Mouse (Mus musculus): ENCODE data around the gene Map10. TPM values are rescaled to one million over a fixed set of nuclear protein-coding genes. Genes with fewer than 3 reads are reported as not detected.
A peak's percentile ranks its signal among the peaks of the same experiment; 100 is the strongest.

Map10 gene
- polyA plus RNA-seq, 1 experiment from 2014 or later: 6.7 TPM

DNA sequence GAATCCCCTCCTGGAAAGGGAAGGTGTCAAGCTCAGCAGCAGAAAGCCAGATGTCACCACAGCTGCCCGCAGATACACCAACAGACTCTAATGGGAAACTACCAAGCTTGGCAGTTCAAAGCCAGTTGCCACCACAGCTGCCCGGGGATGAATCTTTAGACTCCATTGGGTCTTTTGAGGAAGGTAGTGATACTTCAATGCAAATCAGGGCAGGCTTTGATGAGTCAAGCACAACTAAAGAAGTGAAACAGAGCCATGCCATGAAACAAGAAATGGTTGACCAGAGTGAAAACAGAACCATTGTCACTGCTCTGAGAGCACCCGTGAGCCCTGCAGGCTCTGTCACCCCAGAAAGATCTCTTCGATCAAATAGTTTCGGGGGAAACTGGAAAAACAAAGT, 1.8 kb downstream of the Map10 start:
- WGBS: 94% methylated on average over 5 of the region's 5 CpGs
- Histone ChIP-seq H3K4me3 (no peak overlapping the region), H3K9me3 (peaks cover 28% of the 10 kb centered on the region), H3K4me2 (replicated peaks) (no peak overlapping the region), H3K27me3 (peaks cover 2% of the 10 kb centered on the region; the same call in 1 of the 2 replicates), H3K36me3 (peaks cover 20% of the 10 kb centered on the region), H3K27ac (no peak overlapping the region), H3K9ac (no peak overlapping the region), H3K4me1 (peaks cover 7% of the 10 kb centered on the region)
- ATAC-seq (ENCODE audit: low FRiP score, low read depth): no peak

DNA sequence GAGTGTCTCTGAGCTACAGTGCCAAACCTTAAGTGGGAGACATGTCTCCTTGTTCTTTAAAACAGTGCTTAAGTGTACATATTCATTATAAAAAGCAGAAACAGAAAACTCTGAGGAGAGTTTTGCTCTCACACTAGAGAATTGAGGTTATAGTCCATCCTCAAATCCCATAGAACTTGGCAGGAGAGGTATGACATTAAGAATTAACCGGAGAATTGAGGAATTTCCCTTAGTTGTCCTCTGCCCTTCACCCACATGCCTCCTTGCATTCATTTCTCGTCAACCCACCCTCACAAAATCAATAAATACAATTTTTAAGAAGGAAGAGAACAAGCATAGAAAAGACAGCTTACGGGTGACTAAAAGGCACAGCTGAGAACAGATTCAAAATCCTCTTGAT, 6.2 kb downstream of the Map10 start:
- Histone ChIP-seq H3K36me3 (peaks cover 15% of the 10 kb centered on the region), H3K9ac (no peak overlapping the region), H3K27ac (no peak overlapping the region), H3K4me1 (no peaks in the 10 kb centered on the region), H3K9me3 (peaks cover 21% of the 10 kb centered on the region), H3K4me3 (no peak overlapping the region), H3K4me2 (replicated peaks) (no peak overlapping the region), H3K27me3 (no peaks in the 10 kb centered on the region)
- ATAC-seq (ENCODE audit: low FRiP score, low read depth): no peak
- WGBS: 83% methylated on average over 3 of the region's 3 CpGs

DNA sequence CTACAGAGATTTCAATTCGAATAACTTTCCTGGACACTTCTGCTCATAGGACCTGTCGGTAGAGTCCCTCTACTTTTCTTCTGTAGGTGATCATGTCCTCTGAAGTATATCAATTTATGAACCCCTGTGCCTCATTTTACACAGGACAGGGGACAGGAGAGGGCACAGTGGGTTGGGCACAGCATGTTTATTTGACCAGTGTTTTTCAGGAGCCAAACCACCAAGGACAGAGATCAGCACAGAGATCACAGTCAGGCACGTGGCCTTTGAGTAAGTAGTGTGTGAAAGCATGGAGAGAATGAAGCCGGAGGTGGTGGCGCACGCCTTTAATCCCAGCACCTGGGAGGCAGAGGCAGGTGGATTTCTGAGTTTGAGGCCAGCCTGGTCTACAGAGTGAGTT, 7.9 kb downstream of the Map10 start:
- Histone ChIP-seq H3K4me2 (replicated peaks) (no peak overlapping the region), H3K27me3 (no peaks in the 10 kb centered on the region), H3K9ac (no peak overlapping the region), H3K4me1 (no peaks in the 10 kb centered on the region), H3K4me3 (no peak overlapping the region), H3K36me3 (no peaks in the 10 kb centered on the region), H3K9me3 (0 out of 2 replicates have a peak, but pooled peaks cover 5% of the 10 kb centered on the region), H3K27ac (no peak overlapping the region)
- 92% methylated on average over 6 of the region's 6 CpGs for WGBS
- no peak for ATAC-seq (ENCODE audit: low FRiP score, low read depth)

DNA sequence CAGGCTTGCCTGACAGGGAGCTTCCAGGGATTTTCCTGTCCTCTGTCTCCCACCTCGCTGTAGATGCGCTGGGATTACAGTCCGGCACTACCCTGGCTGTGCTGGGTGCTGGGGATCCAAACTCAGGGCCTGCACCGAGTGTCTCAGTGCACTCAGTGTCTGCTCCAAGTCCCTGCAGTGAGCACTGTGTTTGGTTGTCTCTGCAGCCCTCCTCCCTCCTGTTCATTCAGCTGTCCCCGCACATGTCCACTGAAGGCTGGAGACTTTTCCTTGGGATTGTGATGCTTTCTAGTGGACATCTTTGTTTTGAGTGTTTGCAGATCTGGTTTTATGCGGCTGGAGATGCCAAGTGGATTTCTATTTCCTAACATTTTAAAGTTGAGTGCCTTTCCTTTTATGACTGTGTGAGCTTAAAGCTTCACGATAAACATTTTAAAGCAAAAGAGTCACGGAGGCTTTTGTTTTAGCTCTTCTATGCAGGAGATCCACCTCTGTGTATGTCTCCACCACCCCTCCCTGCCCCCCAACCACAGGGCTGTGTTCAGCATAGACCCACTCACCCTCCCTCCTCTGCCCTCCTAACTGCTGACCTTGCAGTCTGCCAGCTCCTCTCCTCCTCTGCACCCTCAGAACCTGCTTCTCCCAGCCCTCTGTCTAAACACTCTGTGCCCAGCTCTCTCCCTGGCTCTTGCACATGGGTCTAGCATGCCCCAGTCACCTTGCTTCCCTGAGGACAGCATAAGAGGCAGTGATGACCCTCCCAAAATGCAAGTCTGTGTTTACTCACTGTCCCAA, 9.4 kb downstream of the Map10 start:
- Histone ChIP-seq H3K4me1 (no peaks in the 10 kb centered on the region), H3K36me3 (no peaks in the 10 kb centered on the region), H3K27me3 (no peaks in the 10 kb centered on the region), H3K9ac (no peak overlapping the region), H3K9me3 (no peaks in the 10 kb centered on the region), H3K27ac (no peak overlapping the region), H3K4me3 (no peak overlapping the region), H3K4me2 (replicated peaks) (no peak overlapping the region)
- WGBS: 74% methylated on average over 8 of the region's 8 CpGs
- ATAC-seq (ENCODE audit: low FRiP score, low read depth): no peak

DNA sequence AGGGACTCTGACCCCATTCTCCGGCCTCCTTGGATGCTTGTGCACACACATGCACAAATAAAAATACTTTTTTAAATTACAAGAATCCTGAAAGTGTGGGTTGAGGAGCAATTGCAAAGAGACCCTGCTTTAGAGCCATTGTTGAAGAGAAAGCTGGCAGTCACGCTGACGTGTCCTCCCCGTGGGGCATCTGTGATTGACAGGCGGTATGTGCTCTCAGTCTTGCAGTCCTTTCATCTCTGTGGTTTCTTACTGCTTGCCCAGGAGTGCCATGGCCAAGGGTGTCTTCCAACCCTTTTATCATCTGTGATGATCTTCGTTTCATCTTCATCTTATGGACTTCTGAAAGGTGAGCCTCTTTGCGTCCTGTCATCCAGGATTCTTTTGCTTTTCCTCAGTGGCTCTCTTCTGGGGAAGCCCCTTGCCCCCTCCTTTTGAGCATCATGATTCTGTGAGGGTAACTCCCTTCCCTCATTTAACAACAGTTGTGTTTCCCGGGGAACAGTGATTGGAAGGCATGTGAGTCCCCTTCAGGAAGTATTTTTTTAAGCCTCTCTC, 11.3 kb downstream of the Map10 start:
- Histone ChIP-seq H3K4me3 (no peak overlapping the region), H3K4me1 (peaks cover 9% of the 10 kb centered on the region), H3K27ac (no peak overlapping the region), H3K27me3 (no peaks in the 10 kb centered on the region), H3K36me3 (no peaks in the 10 kb centered on the region), H3K4me2 (replicated peaks) (no peak overlapping the region), H3K9ac (no peak overlapping the region), H3K9me3 (no peaks in the 10 kb centered on the region)
- 61% methylated on average over 8 of the region's 8 CpGs for WGBS
- no peak for ATAC-seq (ENCODE audit: low FRiP score, low read depth)

DNA sequence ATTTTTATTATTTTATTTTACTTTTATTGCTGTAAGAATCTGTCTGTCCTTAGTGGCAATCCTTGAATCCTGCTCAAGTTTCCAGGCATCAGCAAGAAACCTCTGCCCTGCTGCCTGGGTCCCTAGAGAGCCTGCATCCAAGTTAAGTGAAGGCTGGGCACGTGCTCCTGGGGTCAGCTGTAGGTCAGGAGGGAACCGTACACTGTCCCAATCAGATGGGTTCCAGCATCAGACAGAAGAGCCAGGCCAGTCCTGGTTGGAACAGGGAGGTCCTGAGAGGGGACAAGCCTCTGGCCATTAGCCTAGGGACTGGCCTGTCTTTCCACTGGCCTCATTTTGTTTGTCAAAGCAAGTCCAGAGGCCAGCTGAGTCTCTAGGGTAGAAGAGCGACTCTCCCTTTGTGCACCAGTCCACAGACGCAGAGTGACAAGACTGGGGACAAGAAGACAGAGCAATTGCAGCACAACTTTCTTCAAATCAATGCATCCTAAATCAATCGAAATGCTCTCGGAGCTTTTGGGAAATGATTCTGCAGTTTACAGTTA, 15.7 kb downstream of the Map10 start:
- no peak for ATAC-seq (ENCODE audit: low FRiP score, low read depth)
- H3K36me3 ChIP-seq: no peaks in the 10 kb centered on the region

DNA sequence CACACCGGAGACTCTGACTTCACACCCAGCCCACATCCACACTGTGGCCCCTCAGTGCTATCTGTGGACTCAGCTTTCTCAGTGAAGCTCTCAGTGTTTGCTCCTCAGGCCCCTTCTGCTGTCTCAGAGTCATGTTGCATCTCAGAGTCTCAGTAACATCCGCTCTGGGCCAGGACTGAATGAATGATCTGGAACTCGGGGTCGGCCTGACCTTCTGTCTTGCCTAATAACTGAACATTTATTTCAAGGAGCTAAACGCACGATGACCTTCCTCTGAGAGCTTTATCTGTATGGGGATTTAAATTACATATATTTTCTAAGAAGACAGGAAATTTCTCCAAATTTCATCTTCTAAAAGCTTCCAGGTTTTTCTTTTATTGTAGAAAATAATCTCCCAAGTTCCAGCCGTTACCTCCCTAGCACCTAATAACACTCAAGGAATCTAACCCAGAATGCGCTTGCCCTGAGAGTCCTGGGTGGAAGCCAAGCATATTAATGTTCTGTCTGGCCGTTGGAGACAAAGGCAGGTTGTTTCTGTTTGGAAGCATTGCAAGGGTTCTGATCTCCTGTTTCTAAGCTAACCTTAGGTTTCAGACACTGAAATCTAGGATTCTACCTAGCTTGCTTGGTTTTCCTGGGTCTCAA, 16.7 kb downstream of the Map10 start:
- peak; percentile 54; the same call in 1 of the 2 replicates for ATAC-seq (ENCODE audit: low FRiP score, low read depth)

More for the DNA sequence above, 15.7 kb downstream of the Map10 start:
- Histone ChIP-seq H3K4me2 (replicated peaks) (no peak overlapping the region), H3K9me3 (no peaks in the 10 kb centered on the region), H3K4me3 (no peak overlapping the region), H3K27ac (no peak overlapping the region), H3K27me3 (no peaks in the 10 kb centered on the region), H3K4me1 (peaks cover 23% of the 10 kb centered on the region), H3K9ac (no peak overlapping the region)
- 57% methylated on average over 6 of the region's 6 CpGs for WGBS

DNA sequence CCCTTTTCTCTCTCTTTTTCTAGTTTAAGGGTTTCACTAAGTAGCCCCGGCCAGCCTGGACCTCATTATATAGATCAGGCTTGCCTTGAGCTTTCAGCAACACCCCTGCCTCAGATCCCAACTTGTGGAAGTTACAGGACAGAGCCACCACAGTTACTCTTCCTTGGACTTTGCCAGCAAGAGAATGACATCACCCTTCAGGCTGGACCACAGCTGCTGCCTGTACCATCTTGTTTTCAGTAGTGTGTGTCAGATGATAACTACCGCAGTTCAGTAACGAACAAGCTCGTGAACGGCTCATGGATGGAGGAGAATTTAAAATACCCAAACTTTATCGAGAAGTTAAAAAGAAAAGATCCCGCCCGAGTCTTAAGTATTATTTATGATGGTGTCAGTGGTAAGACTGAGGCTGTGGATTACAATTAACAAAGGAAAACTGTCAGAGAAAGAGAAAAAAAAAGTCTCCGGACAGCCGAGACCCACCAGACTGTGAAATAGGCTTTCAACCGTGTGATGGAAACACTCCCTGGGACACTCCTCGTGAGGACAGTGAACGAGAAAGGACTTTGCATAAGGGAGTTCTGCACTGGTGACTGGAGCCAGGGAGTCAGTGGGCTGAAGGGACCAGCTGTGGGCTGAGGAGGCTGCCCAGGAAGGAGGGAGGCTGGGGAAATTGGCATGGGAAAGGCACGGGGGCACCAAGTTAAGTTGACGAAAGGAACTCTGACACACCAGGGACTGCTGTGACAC, 20.7 kb downstream of the Map10 start:
- Histone ChIP-seq H3K27ac (no peak overlapping the region), H3K9me3 (no peaks in the 10 kb centered on the region), H3K27me3 (no peaks in the 10 kb centered on the region), H3K9ac (no peak overlapping the region), H3K4me3 (no peak overlapping the region), H3K4me1 (peaks cover 20% of the 10 kb centered on the region), H3K36me3 (no peaks in the 10 kb centered on the region), H3K4me2 (replicated peaks) (no peak overlapping the region)
- no peak for ATAC-seq (ENCODE audit: low FRiP score, low read depth)
- 79% methylated on average over 15 of the region's 15 CpGs for WGBS

More for the DNA sequence above, 16.7 kb downstream of the Map10 start:
- H3K4me2 ChIP-seq (replicated peaks): no peak overlapping the region
- H3K9ac ChIP-seq: no peak overlapping the region
- H3K27me3 ChIP-seq: no peaks in the 10 kb centered on the region
- H3K4me3 ChIP-seq: no peak overlapping the region
- peak overlapping the region; percentile 67 for H3K27ac ChIP-seq
- peaks cover 23% of the 10 kb centered on the region for H3K4me1 ChIP-seq
- H3K36me3 ChIP-seq: no peaks in the 10 kb centered on the region
- 48% methylated on average over 9 of the region's 9 CpGs for WGBS
- H3K9me3 ChIP-seq: no peaks in the 10 kb centered on the region

DNA sequence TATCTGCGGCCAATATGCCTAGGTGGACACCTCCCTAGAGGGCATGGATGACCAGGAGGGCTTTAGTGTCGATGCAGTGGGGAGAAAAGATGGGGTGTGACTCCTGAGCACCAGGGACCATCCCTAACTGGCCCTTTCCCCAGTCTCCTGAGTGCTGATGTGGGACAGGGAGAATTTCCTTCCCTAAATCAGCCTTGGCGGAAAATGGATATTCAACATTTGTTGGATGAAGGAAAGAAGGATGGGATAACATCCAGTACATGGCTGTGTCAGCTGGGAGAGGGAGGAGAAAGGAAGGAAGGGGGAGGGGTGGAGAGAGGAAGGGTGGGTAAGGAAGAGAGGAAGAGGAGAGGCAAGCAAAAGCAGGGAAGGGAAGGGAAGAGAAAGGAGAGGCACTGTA, 21.3 kb downstream of the Map10 start:
- H3K9me3 ChIP-seq: no peaks in the 10 kb centered on the region
- no peaks in the 10 kb centered on the region for H3K27me3 ChIP-seq
- H3K27ac ChIP-seq: no peak overlapping the region
- 86% methylated on average over 3 of the region's 3 CpGs for WGBS
- no peaks in the 10 kb centered on the region for H3K36me3 ChIP-seq
- H3K4me2 ChIP-seq (replicated peaks): no peak overlapping the region
- H3K9ac ChIP-seq: no peak overlapping the region
- no peak for ATAC-seq (ENCODE audit: low FRiP score, low read depth)
- H3K4me3 ChIP-seq: no peak overlapping the region
- peaks cover 14% of the 10 kb centered on the region for H3K4me1 ChIP-seq

DNA sequence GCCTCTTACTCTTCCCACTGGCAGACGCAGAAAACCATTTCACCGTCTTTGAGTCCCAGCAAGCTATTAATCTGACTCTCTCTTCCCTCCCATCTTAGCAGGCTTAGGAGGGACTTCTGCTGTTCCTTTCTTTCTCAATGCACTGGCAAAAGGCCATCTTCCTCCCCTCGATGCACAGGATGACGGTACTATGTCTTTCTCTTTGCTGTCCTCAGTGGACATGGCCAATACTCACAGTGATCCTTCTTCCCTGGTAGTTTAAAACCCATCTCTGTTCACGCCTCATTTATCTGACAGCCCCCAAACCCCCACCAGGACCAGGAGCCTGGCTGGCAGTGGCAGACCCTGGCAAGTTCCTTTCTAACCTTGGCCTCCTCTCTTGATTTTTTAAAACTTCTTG, 22.8 kb downstream of the Map10 start:
- Histone ChIP-seq H3K36me3 (no peaks in the 10 kb centered on the region), H3K9ac (no peak overlapping the region), H3K27ac (no peak overlapping the region), H3K9me3 (no peaks in the 10 kb centered on the region), H3K4me2 (replicated peaks) (no peak overlapping the region), H3K4me1 (0 out of 2 replicates have a peak, but pooled peaks cover 7% of the 10 kb centered on the region), H3K27me3 (no peaks in the 10 kb centered on the region), H3K4me3 (no peak overlapping the region)
- 74% methylated on average over 5 of the region's 5 CpGs for WGBS
- no peak for ATAC-seq (ENCODE audit: low FRiP score, low read depth)

DNA sequence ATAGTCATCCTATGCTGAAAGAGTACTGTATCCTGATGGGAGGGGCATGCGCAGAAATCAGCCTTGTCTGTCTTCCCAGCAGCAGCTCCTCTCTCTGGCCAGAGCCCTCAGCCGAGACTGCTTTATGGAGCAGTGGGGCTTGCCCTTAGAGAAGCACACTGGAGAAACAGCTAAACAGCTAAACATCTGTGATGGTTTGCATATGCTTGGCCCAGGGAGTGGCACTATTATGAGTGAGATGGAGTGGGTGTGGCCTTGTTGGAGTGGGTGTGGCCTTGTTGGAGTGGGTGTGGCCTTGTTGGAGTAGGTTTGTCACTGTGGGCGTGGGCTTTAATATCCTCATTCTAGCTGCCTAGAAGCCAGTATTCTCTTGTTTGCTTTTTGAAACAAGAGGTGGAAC, 23.6 kb downstream of the Map10 start:
- ATAC-seq (ENCODE audit: low FRiP score, low read depth): no peak
- WGBS: 79% methylated on average over 3 of the region's 3 CpGs

DNA sequence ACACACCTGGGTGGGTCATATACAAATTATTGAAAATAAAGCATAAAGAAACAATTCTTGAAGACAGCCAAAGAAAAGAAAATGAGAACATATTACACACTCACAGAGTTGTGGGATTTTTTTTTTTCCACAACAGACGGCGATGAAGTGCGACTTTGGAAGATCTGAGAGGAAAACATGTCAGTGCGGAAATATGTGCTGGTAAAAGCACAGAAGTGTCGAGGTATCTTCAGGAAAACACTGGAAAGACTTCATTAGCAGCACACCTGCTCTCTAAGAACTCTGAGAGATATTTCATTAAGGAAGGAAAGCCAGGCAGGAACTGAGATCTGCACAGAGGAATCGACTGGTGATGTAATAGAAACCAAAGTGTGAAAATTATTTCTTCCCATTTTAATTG, 26.3 kb downstream of the Map10 start:
- Histone ChIP-seq H3K27me3 (no peaks in the 10 kb centered on the region), H3K4me1 (no peaks in the 10 kb centered on the region), H3K4me3 (no peak overlapping the region), H3K36me3 (no peaks in the 10 kb centered on the region), H3K9ac (no peak overlapping the region), H3K9me3 (peaks cover 13% of the 10 kb centered on the region), H3K4me2 (replicated peaks) (no peak overlapping the region), H3K27ac (no peak overlapping the region)
- WGBS: 72% methylated on average over 6 of the region's 6 CpGs
- no peak for ATAC-seq (ENCODE audit: low FRiP score, low read depth)

More for the DNA sequence above, 23.6 kb downstream of the Map10 start:
- H3K27me3 ChIP-seq: no peaks in the 10 kb centered on the region
- 0 out of 2 replicates have a peak, but pooled peaks cover 7% of the 10 kb centered on the region for H3K4me1 ChIP-seq
- H3K9ac ChIP-seq: no peak overlapping the region
- peaks cover 5% of the 10 kb centered on the region for H3K9me3 ChIP-seq
- H3K36me3 ChIP-seq: no peaks in the 10 kb centered on the region
- no peak overlapping the region for H3K4me2 ChIP-seq (replicated peaks)
- H3K4me3 ChIP-seq: no peak overlapping the region
- H3K27ac ChIP-seq: no peak overlapping the region

Measured in limb, embryonic 13.5 days (tissue).